26 mouse cellular contexts compared by ENCODE assay signal in genomic region chr6:120241453-120241852, GRCm38 (mm10). TPM values are rescaled to one million over a fixed set of nuclear protein-coding genes. Genes with fewer than 3 reads are reported as not detected.
"Had no signal": no experiment of that assay in that cellular context is flagged by ENCODE, and none has a peak within 500 bp of the region (broad histone marks: within the 10 kb centered on the region; RNA-seq: fewer than 3 reads in every experiment).

No protein-coding gene starts in this region.

- H3K4me3 ChIP-seq: midbrain, embryonic 10.5 days; midbrain, embryonic 12.5 days; myocyte; neural tube, embryonic 13.5 days; neural tube, embryonic 15.5 days had no signal

- H3K4me1 ChIP-seq: midbrain, embryonic 10.5 days; midbrain, embryonic 12.5 days; neural tube, embryonic 13.5 days; neural tube, embryonic 15.5 days had no signal

- H3K36me3 ChIP-seq: midbrain, embryonic 10.5 days; midbrain, embryonic 12.5 days; neural tube, embryonic 13.5 days; neural tube, embryonic 15.5 days had no signal

- H3K27ac ChIP-seq: midbrain, embryonic 10.5 days; midbrain, embryonic 12.5 days; neural tube, embryonic 13.5 days; neural tube, embryonic 15.5 days had no signal

- DNase-seq: lung, adult 18-20 months; lung, embryonic 14.5 days; lung, postnatal 10 days; lung, postnatal 4 days; midbrain, embryonic 14.5 days; retina, postnatal 1 day; right cerebral cortex, adult 18-20 months; right cerebral cortex, postnatal 25 days; right cerebral cortex, postnatal 4 days; spleen, adult 18-20 months; thymus, adult 18-20 months; thymus, postnatal 25 days; thymus, postnatal 4 days had no signal

- H3K27me3 ChIP-seq: midbrain, embryonic 12.5 days; neural tube, embryonic 13.5 days; neural tube, embryonic 15.5 days had no signal

RNA-seq across cellular contexts. Expression of gene D330020A13Rik, which starts 52.7 kb away (rescaled TPM):
- total RNA-seq: megakaryocyte, adult 5-6 weeks; megakaryocyte-erythroid progenitor cell, adult 5-6 weeks had no signal
- polyA plus RNA-seq: lung, embryonic 14.5 days; lung, embryonic 16.5 days; midbrain, embryonic 10.5 days; midbrain, embryonic 12.5 days; midbrain, embryonic 16.5 days; neural tube, embryonic 11.5 days; neural tube, embryonic 15.5 days; stomach, embryonic 14.5 days; stomach, embryonic 16.5 days; urinary bladder, adult 2 months had no signal

RNA-seq across cellular contexts. Expression of gene B4galnt3, which starts 52.9 kb away (rescaled TPM):
- total RNA-seq: megakaryocyte, adult 5-6 weeks; megakaryocyte-erythroid progenitor cell, adult 5-6 weeks had no signal
- polyA plus RNA-seq: midbrain, embryonic 14.5 days had no signal
